Mouse (Mus musculus) liver, embryonic 13.5 days (tissue): ENCODE data around the gene Adamts14. TPM values are rescaled to one million over a fixed set of nuclear protein-coding genes. Genes with fewer than 3 reads are reported as not detected.

ENCODE experiments used
- ATAC-seq: fragments of 200-750 bp; cut with Nextera tagmentation; 2 replicates; pipeline ENCODE4 v1.8.0; 2017; ENCODE audit warnings: low read depth, mild to moderate bottlenecking, moderate number of reproducible peaks, moderate library complexity
- DNase-seq: peaks from one replicate; pipeline ENCODE4 v3.0.0; 2022
- H3K27ac ChIP-seq: fragments of 300-500 bp; sonication (generic); 2 replicates; pipeline ENCODE4 v1.5.1; 2015; ENCODE audit warnings: moderate library complexity, mild to moderate bottlenecking, inconsistent platforms
- H3K27me3 ChIP-seq: fragments of 300-500 bp; sonication (generic); 2 replicates; pipeline ENCODE4 v1.6.1; 2015; ENCODE audit warnings: mild to moderate bottlenecking, inconsistent platforms
- H3K36me3 ChIP-seq: fragments of 300-500 bp; sonication (generic); 2 replicates; pipeline ENCODE4 v1.6.1; 2015; ENCODE audit warnings: mild to moderate bottlenecking, inconsistent platforms
- H3K4me1 ChIP-seq: fragments of 300-500 bp; sonication (generic); replicated peaks from 2 replicates; pipeline ENCODE4 v1.6.1; 2015; ENCODE audit warnings: inconsistent platforms
- H3K4me2 ChIP-seq: fragments of 300-500 bp; sonication (generic); 2 replicates; pipeline ENCODE4 v1.6.1; 2015; ENCODE audit warnings: inconsistent platforms, mild to moderate bottlenecking, moderate library complexity
- H3K4me3 ChIP-seq: fragments of 300-500 bp; sonication (generic); replicated peaks from 2 replicates; pipeline ENCODE4 v1.5.1; 2015; ENCODE audit warnings: mild to moderate bottlenecking, inconsistent platforms
- H3K9ac ChIP-seq: fragments of 300-500 bp; sonication (generic); 2 replicates; pipeline ENCODE4 v1.6.1; 2015; ENCODE audit warnings: mild to moderate bottlenecking, inconsistent platforms
- H3K9me3 ChIP-seq: fragments of 300-500 bp; sonication (generic); replicated peaks from 2 replicates; pipeline ENCODE4 v1.6.1; 2016; ENCODE audit warnings: inconsistent platforms
- WGBS: fragments of 180-500 bp; shearing (Covaris S2); methylation state at CpG from one replicate; pipeline ENCODE4 v1.1.7; 2015; ENCODE audit not compliant: insufficient replicate concordance; 5-methylcytosine and 5-hydroxymethylcytosine counted together
- polyA plus RNA-seq: library from polyadenylated mRNA; unstranded; fragments of >200 nt; fragmentation: Nextera tagmentation; extraction: Ambion mirVana; gene quantifications from 2 replicates; pipeline ENCODE4 v1.2.1, GENCODE M21; 2015

The Adamts14 gene
- polyA plus RNA-seq, 1 experiment from 2014 or later, result 0.21 TPM

DNA sequence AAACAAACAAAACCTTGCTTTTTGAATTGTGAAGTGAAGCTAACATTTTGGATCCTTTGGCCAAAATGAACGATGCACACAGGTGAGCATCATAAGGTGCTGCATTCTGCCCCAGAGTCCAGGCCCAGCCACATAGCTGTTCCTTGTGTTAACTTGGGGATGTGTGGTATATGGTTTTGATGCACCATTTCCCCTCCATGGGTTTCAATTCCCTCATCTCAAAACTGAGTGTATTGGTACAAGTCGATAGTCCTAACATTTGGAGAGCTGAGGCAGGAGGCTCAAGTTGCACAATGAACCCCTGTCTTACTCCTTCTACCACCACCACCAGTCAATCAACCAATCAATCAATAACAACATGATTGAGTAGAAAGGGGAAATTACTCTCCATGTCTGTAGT lies 116.8 kb downstream of the Adamts14 start:
- no peak for ATAC-seq

DNA sequence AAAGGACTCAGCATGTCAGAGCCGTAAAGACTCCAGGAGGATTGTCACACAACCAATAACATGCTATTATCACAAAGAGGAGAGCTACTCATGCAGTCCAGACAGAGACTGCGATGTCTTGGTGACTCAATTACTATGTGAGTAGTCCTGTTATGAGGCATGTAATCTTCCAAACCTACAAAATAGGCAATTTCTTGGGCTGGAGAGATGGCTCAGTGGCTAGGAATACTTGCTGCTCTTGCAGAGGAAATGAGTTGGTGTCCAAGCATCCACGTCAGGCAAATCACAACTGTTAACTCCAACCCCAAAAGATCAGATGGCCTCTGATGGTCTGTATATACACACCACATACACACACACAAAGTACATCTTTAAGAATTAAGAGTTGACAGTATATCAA lies 117.6 kb downstream of the Adamts14 start:
- H3K36me3 ChIP-seq, result no peaks in the 10 kb centered on the region
- no peak overlapping the region for H3K9ac ChIP-seq
- H3K4me1 ChIP-seq, result peaks cover 32% of the 10 kb centered on the region
- 56% methylated on average over 3 of the region's 3 CpGs for WGBS
- H3K4me2 ChIP-seq, result no peak overlapping the region
- H3K4me3 ChIP-seq, result no peak overlapping the region
- no peaks in the 10 kb centered on the region for H3K9me3 ChIP-seq
- H3K27ac ChIP-seq, result no peak overlapping the region
- no peak for DNase-seq
- no peak for ATAC-seq
- no peaks in the 10 kb centered on the region for H3K27me3 ChIP-seq

More for the DNA sequence above, 116.8 kb downstream of the Adamts14 start:
- Histone ChIP-seq H3K4me2 (no peak overlapping the region), H3K36me3 (no peaks in the 10 kb centered on the region), H3K4me3 (no peak overlapping the region), H3K9me3 (no peaks in the 10 kb centered on the region), H3K27me3 (no peaks in the 10 kb centered on the region), H3K9ac (no peak overlapping the region), H3K27ac (no peak overlapping the region), H3K4me1 (peaks cover 23% of the 10 kb centered on the region)
- WGBS, result 66% methylated on average over 2 of the region's 2 CpGs
- DNase-seq, result no peak

DNA sequence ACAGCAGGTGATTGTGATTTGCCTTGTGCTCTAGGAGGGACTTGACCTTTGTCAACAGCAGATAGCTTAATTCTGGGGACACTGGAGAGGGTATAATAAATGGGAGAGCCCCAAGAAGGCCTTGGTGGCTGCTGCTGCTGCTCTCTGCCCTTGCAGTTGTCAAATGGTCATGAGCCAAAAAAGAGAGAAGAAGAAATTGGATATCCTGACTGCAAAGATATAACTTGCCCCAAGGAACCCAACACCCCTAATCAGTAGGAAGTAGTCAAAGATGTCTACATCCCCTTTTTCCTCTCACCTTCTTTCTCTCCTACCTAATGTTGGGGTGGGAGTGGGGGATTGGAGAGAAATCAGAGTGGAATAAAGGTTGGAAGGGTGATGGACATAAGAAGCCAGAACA lies 121.1 kb downstream of the Adamts14 start:
- H3K4me3 ChIP-seq, result no peak overlapping the region
- no peak overlapping the region for H3K9ac ChIP-seq
- H3K36me3 ChIP-seq, result no peaks in the 10 kb centered on the region
- H3K4me2 ChIP-seq, result no peak overlapping the region
- H3K27ac ChIP-seq, result no peak overlapping the region
- peaks cover 62% of the 10 kb centered on the region for H3K4me1 ChIP-seq
- H3K27me3 ChIP-seq, result no peaks in the 10 kb centered on the region
- no peak for ATAC-seq
- H3K9me3 ChIP-seq, result no peaks in the 10 kb centered on the region
- no peak for DNase-seq

DNA sequence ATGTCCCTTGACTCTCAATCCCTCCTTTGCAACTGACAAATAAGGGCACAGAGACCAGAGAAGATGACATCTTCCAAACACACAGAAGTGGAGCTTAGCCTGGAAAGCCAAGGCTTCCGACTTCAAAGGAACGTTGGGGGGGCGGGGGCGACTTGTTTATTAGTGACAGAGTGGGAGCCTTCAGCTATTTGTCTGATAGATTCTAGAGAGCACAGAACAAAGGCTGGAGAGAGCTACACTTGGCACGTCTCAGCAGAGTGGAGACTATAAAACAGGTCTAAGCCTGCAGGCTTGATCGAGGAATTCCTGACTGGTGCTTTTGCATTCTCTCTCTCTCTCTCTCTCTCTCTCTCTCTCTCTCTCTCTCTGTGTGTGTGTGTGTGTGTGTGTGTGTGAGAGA lies 122.6 kb downstream of the Adamts14 start:
- ATAC-seq (no peak), DNase-seq (no peak)
- Histone ChIP-seq H3K4me3 (no peak overlapping the region), H3K27ac (0 out of 2 replicates have a peak overlapping the region, but pooled peaks have one; percentile 3), H3K36me3 (no peaks in the 10 kb centered on the region), H3K4me2 (no peak overlapping the region), H3K27me3 (no peaks in the 10 kb centered on the region), H3K9me3 (no peaks in the 10 kb centered on the region), H3K9ac (no peak overlapping the region), H3K4me1 (peaks cover 77% of the 10 kb centered on the region)
- 48% methylated on average over 6 of the region's 6 CpGs for WGBS

DNA sequence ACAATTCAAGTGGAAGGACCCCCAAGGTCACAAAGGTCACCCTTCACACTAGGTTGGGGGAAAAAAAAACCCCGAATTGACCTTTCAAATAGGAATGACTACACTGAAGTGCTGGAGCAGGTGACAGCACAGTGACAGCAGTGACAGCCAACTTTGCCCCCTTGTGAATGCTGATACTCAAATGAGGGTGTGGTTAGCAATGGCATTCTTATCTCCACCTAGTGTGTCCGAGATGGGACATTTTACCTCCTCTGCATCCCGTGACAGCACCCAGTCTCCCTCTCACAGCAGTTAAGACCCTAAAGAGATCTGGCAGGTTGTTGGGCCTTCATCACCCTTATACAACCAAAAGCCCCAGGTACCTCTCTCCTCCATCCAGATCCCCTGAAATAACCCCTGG lies 123.8 kb downstream of the Adamts14 start:
- Histone ChIP-seq H3K4me3 (no peak overlapping the region), H3K4me2 (peak overlapping the region; percentile 37), H3K36me3 (no peaks in the 10 kb centered on the region), H3K27me3 (no peaks in the 10 kb centered on the region), H3K27ac (peak overlapping the region; percentile 85), H3K9me3 (no peaks in the 10 kb centered on the region), H3K4me1 (peaks cover 71% of the 10 kb centered on the region), H3K9ac (peak overlapping the region; percentile 0; the same call in 1 of the 2 replicates)
- WGBS, result 22% methylated on average over 3 of the region's 3 CpGs
- ATAC-seq, result peak; percentile 17; the same call in 1 of the 2 replicates
- peak; percentile 55 for DNase-seq

DNA sequence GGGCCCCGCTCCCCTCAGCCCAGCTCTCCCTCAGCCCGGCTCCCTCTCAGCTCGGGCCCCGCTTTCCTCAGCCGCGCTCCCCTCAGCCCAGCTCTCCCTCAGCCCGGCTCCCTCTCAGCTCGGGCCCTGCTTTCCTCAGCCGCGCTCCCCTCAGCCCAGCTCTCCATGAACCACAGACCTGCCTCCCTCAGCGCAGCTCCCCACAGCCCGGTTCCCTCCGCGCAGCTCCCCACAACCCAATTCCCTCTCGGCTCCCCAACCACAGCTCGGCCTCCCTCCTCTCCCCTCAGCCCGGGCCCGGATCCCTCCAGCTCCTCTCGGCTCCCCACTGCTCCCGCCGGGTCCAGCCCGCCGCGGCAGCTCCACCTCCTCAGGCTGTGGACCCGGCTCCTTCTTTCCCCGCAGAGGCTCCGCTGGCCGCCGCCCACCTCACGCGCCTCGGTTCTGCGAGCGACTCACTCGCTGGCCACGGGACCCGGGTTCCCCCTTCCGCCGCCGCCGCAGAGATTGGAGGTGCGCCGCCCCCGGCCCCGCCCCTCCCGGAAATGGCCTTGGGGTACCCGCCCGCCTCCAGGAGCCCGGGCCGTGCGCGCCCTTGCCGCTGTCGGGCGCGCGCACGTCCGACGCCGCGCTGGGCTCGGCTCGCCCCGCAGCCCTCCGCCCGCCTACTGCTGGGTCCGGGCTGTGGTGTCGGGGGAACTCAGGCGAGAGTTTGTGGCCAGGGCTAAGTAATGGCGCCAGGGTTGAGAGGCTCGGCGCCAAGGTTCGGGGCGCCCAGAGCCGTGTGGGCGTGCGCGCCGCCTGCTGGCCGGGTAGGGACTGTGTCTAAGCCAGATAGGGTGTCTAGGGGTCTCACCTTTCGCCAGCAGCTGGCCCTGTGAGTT lies 125.8 kb downstream of the Adamts14 start, which contains the start of gene Sgpl1:
Gene Sgpl1, minus strand, starts transcription at position 547 of the 884 bp plus-strand sequence.
- Histone ChIP-seq H3K36me3 (no peaks in the 10 kb centered on the region), H3K4me2 (peak within 1 kb of the TSS; percentile 100), H3K27me3 (no peaks in the 10 kb centered on the region), H3K4me1 (peaks cover 63% of the 10 kb centered on the region), H3K9me3 (no peaks in the 10 kb centered on the region), H3K27ac (peak within 1 kb of the TSS; percentile 85), H3K4me3 (peak within 1 kb of the TSS; percentile 94), H3K9ac (peak within 1 kb of the TSS; percentile 85)
- DNase-seq (peak; percentile 76), ATAC-seq (peak; percentile 84)
- WGBS, result 1% methylated on average over 81 of the region's 82 CpGs

Other genes with a start within 250 kb of the Adamts14 start
- 134 and 148 TPM in 2 replicates for gene Pcbd1, start 184.1 kb downstream of the Adamts14 start, polyA plus RNA-seq
- 12.5 and 15.6 TPM in 2 replicates for gene Sgpl1, start 125.7 kb downstream of the Adamts14 start, polyA plus RNA-seq
- gene Tbata, start 101.5 kb downstream of the Adamts14 start, polyA plus RNA-seq, result not detected in 2 replicates
- not detected in 2 replicates for gene Prf1, start 24.4 kb upstream of the Adamts14 start, polyA plus RNA-seq
- 6.1 and 7.7 TPM in 2 replicates for gene Pald1, start 110.1 kb upstream of the Adamts14 start, polyA plus RNA-seq
- 0.46 and 0.50 TPM in 2 replicates for gene Nodal, start 144.5 kb upstream of the Adamts14 start, polyA plus RNA-seq
- 47.4 and 50.8 TPM in 2 replicates for gene Eif4ebp2, start 179.2 kb upstream of the Adamts14 start, polyA plus RNA-seq
- 7.8 and 8.1 TPM in 2 replicates for gene Lrrc20, start 202.4 kb upstream of the Adamts14 start, polyA plus RNA-seq